Mouse (Mus musculus) embryo, embryonic 11.5 days (tissue): ENCODE data around the gene Cdc42ep1.

Experiments
- DNase-seq: peaks from one replicate; pipeline ENCODE4 v3.0.0-alpha.2; 2012; ENCODE audit warnings: low read depth, low spot score

Gene Cdc42ep1

GRCm38 (mm10) chr15:78849485-78849884 lies 7.1 kb downstream of the Cdc42ep1 start:
- DNase-seq, result no peak

- no peak for DNase-seq
Measured at GRCm38 (mm10) chr15:78850059-78850824, 7.8 kb downstream of the Cdc42ep1 start.

GRCm38 (mm10) chr15:78850944-78851343 lies 8.5 kb downstream of the Cdc42ep1 start:
- no peak for DNase-seq

DNA sequence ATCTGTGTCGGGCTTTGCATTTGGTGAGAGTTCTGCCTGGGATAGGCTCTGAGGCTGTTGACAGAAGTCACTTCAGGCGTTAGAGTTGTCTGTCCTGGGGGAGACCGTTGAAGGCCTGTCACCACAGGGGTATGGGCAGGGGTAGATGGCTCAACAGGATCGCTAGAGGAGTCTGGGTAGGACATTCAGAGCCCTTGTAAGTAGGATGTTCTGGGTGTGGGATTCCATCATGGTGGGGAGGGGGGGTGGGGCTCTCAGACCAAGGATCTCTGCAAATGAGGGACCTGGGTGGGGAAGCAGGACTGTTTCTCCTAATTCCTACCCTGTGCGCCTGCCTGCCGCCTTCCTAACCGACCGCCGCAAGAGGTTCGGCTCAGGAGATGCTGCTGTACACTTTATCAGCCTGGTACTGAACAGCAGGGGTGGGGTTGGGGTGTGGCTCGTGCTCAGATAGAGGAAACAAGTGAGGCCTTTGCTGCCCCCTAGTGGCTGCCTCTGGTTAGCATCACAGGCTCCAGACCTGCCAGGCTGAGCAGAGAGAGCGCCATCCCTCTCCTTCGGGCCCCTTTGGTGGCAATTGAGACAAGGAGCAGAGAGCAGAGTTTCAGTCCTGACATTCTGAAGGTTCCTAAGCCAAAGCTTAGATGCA lies 9.2 kb downstream of the Cdc42ep1 start:
- peak; percentile 81 for DNase-seq

DNA sequence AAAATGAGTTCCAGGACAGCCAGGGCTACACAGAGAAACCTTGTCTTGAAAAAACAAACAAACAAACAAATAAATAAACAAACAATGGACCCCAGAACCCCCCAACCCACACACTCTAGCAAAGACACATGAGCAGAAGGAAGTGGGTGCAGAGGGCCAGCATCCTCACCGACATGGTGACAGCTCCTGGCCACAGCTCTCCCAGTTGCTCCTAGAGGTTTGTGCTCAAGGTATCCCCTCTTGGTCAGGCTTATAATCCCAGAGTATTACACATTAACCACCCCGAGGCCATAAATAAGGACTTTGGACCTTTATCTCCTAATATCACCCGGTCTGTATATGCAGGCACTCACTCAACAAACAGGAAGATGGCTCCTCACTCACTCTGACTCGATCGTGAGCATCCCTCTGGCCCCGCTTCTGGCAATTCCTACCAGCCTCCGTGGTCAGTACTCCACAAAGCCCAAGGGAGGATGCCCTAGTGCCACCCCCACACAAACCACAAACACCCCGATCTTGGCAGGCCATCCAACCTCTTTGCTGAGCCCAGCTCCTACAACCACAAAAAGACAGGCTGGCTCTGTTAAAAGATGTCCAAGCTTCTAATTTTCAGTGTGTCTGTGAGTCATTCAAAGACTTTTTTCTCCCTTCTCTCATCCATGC lies 13.0 kb downstream of the Cdc42ep1 start, which contains the start of gene Lgals2:
TSS of gene Lgals2 (minus strand) at position 227 of the 663 bp plus-strand sequence.
- no peak for DNase-seq

- no peak for DNase-seq
Measured at GRCm38 (mm10) chr15:78857009-78857408, 14.6 kb downstream of the Cdc42ep1 start.

DNA sequence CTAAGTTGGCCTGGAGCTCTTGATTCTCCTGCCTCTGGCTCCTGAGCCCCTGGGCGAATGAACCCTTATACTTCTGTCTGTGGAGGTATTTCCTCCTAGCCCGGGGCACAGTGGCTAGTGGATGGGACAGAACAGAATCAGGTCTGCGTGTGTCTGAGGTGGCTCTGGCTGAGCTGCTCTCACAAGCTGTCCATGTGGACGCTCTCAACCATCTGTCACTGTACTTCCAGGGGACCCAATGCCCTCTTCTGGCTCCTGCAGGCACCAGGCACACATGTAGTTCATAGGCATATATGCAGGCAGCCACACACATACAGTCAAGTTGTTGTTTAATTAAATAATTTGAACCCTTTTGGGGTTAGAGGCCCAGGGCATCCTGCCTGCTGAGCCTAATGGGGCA lies 16.9 kb downstream of the Cdc42ep1 start:
- DNase-seq, result no peak

GRCm38 (mm10) chr15:78859714-78860113 lies 17.3 kb downstream of the Cdc42ep1 start:
- no peak for DNase-seq

DNA sequence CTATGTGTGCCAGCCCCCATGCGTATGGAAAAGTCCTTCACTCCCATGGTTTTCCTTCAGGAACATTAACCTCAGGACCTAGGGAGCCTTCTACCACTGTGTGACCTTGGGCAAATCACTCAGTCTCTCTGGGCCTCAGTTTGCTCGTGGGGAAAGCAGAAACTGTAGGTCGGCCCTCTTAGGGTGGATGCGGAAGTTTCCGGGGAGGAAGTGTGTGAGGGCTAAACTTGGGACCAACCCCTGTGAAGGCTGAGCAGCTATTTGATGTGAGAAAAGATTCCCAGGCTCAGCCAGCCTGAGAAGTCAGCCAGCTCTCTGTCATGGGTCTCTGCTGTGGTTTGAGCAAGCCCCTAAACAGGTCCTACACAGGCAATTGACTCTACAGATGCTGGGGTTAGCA lies 19.9 kb downstream of the Cdc42ep1 start:
- DNase-seq, result no peak

GRCm38 (mm10) chr15:78863154-78863553 lies 20.7 kb downstream of the Cdc42ep1 start:
- DNase-seq, result no peak

DNA sequence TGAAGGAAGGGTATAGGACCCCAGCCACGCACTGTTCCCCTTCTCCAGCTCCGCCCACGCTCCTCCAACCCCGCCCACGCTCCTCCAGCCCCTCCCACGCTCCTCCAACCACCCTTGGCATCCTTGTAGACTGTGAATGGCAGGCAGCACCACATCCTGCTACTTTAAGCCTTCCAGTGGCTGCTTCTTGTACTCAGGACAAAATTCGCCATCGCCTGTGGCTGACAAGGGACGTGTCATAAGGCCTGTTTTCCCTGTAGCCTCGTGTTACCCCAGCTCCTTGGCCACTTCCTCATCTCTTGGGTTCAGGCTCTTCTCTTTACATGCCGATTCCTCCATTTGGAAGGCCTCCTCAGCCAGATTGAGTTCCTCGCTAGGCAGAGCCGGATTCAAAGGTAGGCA lies 21.4 kb downstream of the Cdc42ep1 start:
- no peak for DNase-seq

DNA sequence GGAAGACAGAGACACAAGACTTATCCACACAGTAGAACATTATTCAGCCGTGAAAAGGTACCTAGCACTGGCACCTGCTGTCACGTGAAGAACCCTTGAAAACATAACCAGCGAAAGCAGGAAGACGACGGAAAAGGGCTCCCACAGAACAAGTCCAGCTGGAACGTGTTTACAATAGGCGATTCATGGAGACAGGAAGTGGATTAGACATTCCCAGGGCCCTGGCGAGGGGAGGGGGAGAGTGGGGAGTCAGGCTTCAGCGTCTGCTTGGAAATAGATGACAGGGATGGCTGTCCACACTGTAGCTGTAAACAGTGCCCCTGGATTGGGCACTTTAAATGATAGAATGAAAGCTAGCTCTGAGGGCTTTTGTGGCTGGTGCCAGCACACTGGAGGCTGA lies 26.0 kb downstream of the Cdc42ep1 start:
- DNase-seq, result no peak

- no peak for DNase-seq
Measured at GRCm38 (mm10) chr15:78868826-78869233, 26.4 kb downstream of the Cdc42ep1 start.

- peak; percentile 40 for DNase-seq
Measured at GRCm38 (mm10) chr15:78869775-78870174, 27.4 kb downstream of the Cdc42ep1 start.

DNA sequence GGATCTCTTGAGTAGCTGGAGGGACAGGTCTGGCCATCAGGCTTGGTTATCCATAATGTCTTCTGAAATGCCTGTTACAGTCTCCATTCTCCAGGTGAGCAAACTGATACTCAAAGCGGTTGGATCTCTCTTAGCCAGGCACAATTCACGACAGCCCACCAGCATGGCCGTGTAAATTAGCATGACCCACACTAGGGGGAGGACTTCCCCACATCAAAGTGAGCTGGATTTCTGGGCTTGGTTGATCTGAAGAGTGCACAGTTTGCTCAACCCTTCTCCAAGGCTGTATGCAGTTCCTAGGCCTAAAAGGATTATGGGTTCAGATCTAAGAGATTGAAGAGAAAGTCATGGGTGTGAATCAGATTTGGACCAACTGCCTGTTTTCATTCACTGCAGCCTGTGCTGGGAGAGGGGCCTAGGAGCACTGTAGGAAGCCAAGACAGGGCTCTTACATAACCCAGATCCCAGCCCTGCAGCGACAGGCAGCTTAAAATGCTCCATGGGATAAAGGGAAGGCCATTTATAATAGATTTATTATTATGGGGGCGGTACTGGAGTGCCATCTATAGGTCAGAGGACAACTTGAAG lies 29.7 kb downstream of the Cdc42ep1 start:
- no peak for DNase-seq

GRCm38 (mm10) chr15:78873803-78874435 lies 31.5 kb downstream of the Cdc42ep1 start:
- no peak for DNase-seq

DNA sequence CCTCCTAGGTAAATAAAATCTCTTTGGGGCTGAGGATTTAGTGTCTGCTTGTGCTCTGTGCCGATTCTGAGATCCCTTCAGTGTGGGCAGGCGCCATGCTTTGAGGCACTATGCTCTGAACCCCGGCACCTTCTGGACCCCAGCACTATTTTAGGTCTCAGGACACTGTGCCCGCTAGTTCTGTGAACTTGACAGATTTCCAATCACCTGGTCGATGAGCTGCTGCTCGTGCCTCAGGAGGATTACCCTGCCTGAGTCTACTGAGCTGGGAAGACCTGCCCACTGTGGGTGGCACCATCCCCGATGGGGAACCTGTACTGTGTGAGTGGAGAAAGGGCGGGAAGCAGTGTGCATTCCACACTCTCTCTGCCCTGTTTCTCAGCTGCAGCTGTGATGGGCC lies 32.6 kb downstream of the Cdc42ep1 start:
- DNase-seq, result no peak

GRCm38 (mm10) chr15:78875537-78875936 lies 33.1 kb downstream of the Cdc42ep1 start:
- DNase-seq, result no peak

GRCm38 (mm10) chr15:78876258-78876696 lies 33.9 kb downstream of the Cdc42ep1 start:
- peak; percentile 65 for DNase-seq

GRCm38 (mm10) chr15:78876991-78877809 lies 34.8 kb downstream of the Cdc42ep1 start, which contains the start of gene Gga1:
TSS of gene Gga1 (plus strand) at chr15:78877190.
- DNase-seq, result peak; percentile 95
